Mouse (Mus musculus): ENCODE data around the gene Adk.
A peak's percentile ranks its signal among the peaks of the same experiment; 100 is the strongest.
"Not testable (repeated sequence)": the region's sequence is repeated elsewhere in the genome, so short reads cannot be mapped to it uniquely, and the experiment has no call there.

The Adk gene

DNA sequence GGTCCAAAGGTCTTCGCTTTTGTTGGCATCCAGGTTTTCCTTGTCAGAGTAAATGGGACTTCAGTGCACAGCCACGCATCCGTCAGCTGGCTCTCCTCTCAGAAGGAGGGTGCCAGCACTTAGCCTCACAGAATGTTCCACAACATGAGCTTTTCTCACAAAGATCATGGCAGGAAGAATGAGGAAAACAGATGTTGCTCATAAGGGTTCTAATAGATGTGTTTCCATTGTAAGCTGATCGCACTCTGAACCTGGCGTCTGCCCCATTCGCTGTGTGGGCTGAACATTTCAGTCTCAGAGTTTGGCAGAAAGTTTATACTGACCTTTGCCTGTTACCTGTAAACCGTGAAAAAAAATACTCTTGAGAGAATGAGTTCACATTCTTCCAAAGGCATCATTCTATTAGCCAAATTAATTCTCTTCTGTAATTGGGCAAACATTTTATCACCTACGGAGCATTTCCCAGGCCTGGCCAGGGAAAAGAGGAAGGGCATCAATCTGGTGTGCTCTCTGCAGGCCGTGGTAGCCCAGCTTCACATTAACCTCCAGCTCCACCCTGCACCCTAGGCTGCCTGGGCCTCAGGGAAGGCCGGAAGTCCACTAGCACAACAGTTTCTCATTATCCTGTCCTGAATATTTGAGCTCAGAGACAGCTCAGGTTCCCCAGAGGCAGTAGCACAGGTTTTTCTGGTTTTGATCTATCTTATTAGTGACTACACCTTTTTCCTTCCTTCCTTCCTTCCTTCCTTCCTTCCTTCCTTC lies 389.6 kb downstream of the Adk start:
- DNase-seq, result no peak

- no peak for DNase-seq
Measured at GRCm38 (mm10) chr14:21452581-21452980, 400.2 kb downstream of the Adk start.

DNA sequence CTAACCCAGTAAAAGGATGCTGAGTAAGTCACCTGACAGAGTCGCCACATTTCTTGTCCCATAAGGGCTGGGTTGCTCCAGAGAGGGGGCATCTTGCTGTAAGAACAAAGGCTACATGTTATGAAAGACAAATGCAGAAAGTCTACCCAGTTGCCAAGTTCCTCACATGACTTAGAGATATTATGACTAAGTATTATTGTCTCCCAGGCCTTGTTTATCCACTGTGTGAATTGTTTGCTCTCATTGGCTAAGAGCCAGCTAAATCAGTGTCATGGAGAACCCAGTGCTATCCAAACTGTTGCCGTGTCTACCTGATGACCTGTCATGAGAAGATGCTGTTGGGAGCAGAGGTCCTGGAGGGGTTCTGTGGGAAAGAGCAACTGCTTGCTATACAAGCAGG lies 401.5 kb downstream of the Adk start:
- no peak for DNase-seq

- no peak for DNase-seq
Measured at GRCm38 (mm10) chr14:21455654-21456350, 403.4 kb downstream of the Adk start.

- DNase-seq, result no peak
Measured at GRCm38 (mm10) chr14:21456526-21456925, 404.2 kb downstream of the Adk start.

GRCm38 (mm10) chr14:21457876-21458275 lies 405.5 kb downstream of the Adk start:
- DNase-seq, result no peak

- no peak for DNase-seq
Measured at GRCm38 (mm10) chr14:21458696-21459095, 406.3 kb downstream of the Adk start.

GRCm38 (mm10) chr14:21459163-21459562 lies 406.8 kb downstream of the Adk start:
- peak; percentile 48 to 64 for DNase-seq

GRCm38 (mm10) chr14:21462398-21462797 lies 410.0 kb downstream of the Adk start:
- no peak for DNase-seq

- DNase-seq, result no peak
Measured at GRCm38 (mm10) chr14:21463117-21463712, 410.8 kb downstream of the Adk start.

DNA sequence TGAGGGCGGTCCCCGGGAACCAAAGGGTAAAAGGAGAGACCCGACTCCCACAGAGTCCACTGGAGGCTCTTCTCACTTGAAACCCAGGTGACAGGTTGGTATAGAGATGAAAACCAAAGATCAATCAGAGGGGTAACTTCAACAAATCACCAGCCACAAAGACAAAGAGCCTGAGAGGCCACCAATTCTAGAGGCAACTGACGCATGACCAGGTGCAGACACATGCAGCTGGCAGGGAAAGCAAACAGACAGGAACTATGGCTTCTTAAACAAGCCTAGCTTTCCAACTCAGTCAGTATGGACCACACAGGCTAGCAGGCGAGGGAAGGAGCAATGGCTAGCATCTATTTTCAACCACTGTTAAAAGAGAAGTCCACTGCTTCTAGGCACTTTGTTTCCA lies 418.0 kb downstream of the Adk start:
- no peak for DNase-seq

- no peak for DNase-seq
Measured at GRCm38 (mm10) chr14:21471975-21472374, 419.6 kb downstream of the Adk start.

DNA sequence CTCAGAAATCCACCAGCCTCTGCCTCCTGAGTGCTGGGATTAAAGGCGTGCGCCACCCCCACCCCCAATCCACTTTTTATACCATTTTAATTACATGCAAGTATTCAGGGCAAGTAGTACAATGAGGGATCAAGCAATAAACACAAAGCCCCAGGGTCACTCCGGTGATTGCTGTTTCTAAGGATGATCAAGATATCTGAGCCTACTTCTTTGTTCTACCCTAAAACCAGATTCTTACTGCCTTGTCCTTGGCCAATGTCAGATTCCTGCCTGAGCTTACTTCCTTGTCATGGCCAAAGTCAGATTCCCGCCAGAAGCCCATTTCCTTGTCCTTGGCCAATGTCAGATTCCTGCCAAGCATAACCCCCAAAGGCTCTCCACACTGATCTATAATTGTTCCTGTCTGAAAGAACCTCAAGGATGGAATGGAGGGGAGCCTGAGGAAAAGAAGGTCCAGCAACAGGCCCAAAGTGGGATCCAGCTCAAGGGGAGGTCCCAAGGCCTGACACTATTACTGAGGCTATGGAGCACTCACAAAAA lies 422.3 kb downstream of the Adk start:
- DNase-seq, result not testable (repeated sequence)

- peak in 1 of 2 experiments; percentile 29 for DNase-seq
Measured at GRCm38 (mm10) chr14:21477181-21477580, 424.8 kb downstream of the Adk start.

DNA sequence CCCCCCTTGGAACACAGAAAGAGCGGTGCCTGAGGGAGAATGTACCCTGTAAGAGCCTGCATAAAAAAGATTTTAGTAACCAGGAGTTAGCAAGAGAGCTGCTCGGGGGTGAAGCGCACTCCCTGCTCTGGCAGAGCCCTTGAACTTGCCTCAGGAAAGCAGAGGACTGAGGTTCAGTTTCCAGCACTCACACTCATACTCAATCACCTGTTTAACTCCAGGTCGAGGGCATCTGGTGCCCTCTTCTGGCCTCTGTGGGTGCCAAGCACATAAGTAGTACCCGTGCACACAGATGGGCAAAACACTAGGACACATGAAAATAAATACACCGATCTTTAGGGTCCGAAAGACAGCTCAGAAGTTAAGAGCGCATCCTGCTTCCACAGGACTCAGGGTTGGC lies 427.2 kb downstream of the Adk start:
- DNase-seq, result no peak

- DNase-seq, result no peak
Measured at GRCm38 (mm10) chr14:21480191-21480590, 427.8 kb downstream of the Adk start.

DNA sequence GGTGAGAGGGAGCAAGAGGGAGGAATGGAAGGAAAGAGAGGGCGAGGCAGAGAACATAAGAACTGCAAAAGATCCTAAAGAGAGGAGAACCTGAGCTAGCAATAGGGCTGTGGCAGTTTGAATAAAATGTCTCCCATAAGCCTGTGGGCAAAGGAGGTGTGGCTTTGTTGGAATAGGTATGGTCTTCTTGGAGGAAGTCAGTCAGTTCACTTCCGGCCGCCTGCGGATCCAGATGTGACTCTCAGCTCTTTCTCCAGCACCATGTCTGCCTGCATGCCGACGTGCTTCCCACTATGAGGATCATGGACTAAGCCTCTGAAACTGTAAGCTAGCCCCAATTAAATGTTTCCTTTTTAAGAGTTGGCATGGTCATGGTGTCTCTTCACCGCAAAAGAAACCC lies 428.9 kb downstream of the Adk start, which contains the start of gene Kat6b:
Kat6b (plus strand) TSS at position 204 of the 400 bp plus-strand sequence.
- no peak for DNase-seq

DNA sequence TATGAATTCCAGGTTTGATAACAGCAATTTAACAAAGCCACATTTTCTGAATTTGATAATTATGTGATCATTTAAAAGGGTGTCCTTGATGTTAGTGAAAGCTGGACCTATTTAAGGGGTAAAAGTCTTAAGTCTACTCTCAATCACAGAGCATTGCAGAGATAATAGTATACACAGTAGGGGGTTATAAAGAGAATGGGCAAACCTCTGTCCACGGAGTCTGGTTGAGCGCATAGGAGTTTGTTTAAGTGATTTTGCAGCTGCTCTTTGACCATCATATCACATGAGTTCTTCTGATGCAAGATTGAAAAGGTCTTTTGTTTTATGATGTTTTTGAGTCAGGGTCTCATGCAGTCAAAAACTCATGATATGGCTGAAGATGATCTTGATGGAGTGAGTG lies 431.8 kb downstream of the Adk start:
- no peak for DNase-seq

GRCm38 (mm10) chr14:21484693-21485092 lies 432.3 kb downstream of the Adk start:
- no peak for DNase-seq

- no peak for DNase-seq
Measured at GRCm38 (mm10) chr14:21485961-21486520, 433.7 kb downstream of the Adk start.

DNA sequence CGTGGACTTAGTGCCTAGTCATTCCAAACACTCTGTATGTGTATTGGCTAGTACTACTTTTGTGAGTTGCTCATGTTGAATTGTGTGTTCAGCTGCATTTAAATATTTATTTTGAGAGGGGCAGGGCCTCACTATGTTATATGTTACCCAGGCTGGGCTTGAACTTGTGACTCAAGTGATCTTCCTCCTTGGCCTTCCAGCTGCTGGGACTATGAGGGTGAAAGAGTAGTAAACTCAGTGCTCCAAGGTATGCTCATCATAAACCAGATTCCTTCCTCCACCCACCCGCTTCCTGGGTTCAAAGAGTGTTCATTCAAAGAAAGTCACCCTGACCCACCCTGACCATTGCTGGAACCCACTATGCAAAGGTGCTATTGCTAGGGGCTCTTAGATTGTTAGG lies 434.8 kb downstream of the Adk start:
- DNase-seq, result not testable (repeated sequence)

GRCm38 (mm10) chr14:21488426-21489115 lies 436.2 kb downstream of the Adk start:
- not testable (repeated sequence) for DNase-seq

DNA sequence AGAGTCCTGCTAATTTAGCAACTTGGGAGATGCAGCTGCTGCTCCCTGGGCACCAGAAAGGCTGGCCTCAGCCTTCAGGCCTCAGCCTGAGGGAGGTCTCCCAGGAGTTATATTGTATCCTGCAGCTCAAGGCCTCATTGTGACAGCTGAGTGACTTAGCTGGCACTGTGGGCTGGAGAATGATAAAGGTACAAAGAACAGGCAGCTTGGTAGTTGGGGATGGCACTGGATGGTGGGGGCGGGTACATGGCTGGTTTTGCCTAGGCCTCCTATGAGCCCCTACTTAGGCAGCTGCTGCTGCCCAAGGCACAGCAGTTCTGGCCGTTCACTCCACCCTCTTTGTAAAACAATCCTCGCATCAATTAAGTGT lies 436.7 kb downstream of the Adk start:
- no peak for DNase-seq
